Mouse (Mus musculus) heart, adult 8-10 months (tissue): Measurements from ENCODE around the gene Nuak2. TPM values are rescaled to one million over a fixed set of nuclear protein-coding genes. Genes with fewer than 3 reads are reported as not detected.

Experiments
- DNase-seq: peaks from one replicate; pipeline ENCODE4 v3.0.0; 2022; ENCODE audit warnings: low spot score
- total RNA-seq, 4 experiments: library from RNA; stranded (reverse); gene quantifications; 2 replicates each; pipeline ENCODE4 v1.2.4; 2022

The Nuak2 gene
- total RNA-seq, 4 experiments from 2014 or later: 3.8 to 5.2 (median 4.0) TPM

DNA sequence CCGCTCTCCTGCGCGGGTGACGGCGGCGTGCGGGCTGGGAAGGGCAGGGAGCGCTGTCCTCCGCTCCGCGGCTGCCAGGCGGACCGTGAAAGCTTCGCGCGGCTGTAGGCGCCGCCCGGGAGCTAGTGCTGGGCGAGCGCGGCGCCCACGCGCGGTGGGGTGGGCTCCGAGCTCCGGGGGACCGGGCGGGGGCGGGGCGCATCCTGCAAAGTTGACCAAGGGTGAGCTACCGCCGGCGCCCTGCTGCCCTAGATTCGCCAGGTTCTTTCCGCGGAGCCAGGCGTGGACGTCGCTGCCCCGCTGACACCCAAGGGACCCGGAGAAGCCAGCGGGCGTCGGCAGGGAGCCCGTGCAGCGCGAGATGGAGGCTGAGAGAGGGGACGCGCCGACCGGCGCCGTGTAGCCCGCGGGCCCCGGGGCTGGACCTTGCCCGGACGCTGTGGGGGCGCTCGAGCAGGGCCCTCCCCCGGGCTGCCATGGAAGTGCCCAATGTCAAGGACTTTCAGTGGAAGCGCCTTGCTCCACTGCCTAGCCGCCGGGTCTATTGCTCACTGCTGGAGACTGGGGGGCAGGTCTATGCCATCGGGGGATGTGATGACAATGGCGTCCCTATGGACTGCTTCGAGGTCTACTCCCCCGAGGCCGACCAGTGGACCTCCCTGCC, 17.0 kb upstream of the Nuak2 start:
- no peak for DNase-seq

GRCm38 (mm10) chr1:132299744-132300143, 16.2 kb upstream of the Nuak2 start:
- DNase-seq: no peak

DNA sequence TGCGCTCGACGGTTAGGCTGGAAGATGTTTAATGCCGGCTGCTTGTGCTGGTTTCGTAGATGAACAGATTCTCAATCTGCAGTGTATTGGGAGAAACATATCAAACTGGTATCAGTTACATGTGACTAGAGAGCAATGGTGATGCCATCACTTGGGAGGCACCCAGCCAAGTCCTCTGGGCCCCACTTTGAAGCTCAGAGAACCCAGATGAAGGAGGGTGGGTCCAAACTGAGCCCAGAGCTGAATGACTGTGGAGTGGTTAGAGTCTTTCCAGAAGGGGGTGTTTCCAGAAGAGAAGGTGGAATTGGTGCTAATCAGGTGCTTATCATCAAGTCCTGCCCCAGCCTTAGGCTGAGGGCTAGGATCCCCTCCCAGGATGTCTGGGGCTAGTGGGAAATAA, 14.7 kb upstream of the Nuak2 start:
- DNase-seq: no peak

- DNase-seq: no peak
Measured at GRCm38 (mm10) chr1:132302341-132302866, 13.5 kb upstream of the Nuak2 start.

GRCm38 (mm10) chr1:132304618-132305214, 11.2 kb upstream of the Nuak2 start:
- DNase-seq: no peak

DNA sequence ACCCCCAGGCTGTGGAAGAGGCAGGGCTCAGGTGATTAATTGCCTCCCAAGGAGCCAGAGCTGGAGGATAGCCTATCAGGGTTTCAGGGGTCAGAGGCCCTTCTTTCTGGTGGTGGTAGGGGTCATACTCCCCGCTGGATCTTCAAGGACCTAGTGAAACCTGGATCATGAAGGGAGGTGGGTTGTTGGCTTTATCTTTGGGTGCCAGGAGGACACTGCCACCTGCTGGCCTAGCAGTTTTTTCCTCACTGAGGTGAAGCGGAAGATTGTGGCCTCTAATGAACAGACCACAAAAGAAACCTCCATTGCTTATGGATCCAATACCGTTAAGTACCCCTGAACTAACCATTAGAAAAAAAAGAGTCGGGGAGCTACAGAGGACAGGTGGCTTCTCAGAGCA, 9.8 kb upstream of the Nuak2 start:
- no peak for DNase-seq

DNA sequence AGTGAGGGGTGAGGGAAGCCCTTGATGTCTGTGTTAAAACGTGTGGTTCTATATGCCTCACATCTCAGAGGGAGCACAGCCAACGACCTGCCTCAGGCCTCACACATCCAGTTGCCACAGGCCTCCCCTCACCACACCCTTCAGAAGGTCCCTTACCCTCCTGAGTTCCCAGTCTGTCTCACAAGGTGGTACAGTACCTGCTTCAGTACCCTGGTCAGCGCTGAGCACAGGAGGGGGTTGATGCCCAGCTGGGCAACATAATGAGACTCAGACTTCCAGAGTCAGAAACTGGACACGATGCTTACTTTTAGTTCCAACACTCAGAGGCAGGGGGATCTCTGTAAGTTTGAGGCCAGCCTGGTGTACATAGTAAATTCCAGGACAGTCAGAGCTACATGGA, 9.1 kb upstream of the Nuak2 start:
- no peak for DNase-seq

DNA sequence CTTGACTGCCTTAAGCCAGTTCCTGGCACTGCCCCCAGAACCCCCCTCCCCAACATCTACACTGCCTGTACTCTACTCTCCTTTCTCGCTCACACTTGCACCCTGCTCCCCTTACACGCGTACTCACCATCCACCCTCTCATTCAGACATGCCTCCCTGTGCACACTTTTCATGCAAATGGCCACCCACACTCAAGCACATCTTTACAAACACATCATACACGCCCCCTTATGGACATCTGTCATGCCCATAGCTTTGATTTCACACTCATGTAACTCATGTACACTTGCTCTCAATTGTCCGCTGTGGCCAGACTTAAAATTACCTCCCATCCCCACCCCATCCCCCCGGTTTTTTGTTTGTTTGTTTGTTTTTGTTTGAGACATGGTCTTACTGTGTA, 8.0 kb upstream of the Nuak2 start:
- no peak for DNase-seq

- DNase-seq: no peak
Measured at GRCm38 (mm10) chr1:132308674-132309073, 7.3 kb upstream of the Nuak2 start.

- no peak for DNase-seq
Measured at GRCm38 (mm10) chr1:132310754-132311153, 5.2 kb upstream of the Nuak2 start.

DNA sequence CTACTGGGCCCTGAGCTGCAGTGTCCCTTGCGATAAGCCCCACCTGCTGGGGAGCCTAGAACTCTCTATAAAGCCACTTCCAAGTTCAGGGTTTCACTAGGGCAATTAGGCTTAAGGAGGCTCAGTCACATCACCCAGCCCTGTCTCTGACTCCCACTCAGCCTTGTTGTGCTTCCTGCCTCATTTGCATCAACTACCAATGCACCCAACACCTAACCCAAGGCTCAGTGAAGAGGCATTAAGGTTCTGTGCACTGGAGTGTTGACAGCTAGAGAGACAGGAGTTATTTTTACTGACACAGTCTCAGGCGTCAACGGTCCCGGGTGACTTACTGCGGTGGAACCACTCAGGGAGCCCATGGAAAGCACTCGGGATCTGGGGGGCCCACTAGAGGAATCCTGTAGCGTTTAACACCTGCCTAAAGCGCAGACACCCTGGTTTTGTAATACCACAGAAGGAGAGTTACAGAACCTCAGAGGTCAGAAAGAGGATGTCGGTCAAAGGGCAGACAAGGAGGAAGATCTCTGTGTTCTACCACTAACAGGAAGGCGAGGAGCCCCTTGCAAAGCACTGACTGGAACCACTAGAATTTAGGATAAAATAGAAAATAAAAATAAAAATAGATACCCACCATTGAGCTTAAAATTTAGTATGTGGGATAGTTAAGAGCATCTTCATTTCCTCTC, 4.6 kb upstream of the Nuak2 start:
- no peak for DNase-seq

GRCm38 (mm10) chr1:132312043-132312442, 3.9 kb upstream of the Nuak2 start:
- DNase-seq: no peak

DNA sequence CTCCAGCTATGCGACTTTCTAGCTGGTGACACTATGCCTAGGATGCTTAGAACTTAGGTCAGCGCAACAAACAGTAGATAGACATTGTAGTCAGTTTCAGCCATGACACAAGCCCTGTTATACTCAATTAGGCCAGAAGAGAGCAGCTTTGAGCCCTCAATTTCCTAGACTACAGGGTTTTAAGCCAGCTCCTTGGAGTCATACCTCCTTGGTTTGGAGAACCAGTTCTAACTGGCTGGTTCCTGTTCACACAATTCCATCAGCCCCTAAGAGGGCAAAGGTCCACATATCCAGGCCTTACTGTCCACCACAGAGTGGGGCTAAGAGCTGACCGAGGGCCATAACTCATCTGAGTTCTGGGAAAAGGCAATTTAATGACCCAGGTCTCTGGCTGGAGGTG, 3.2 kb upstream of the Nuak2 start:
- peak; percentile 84 for DNase-seq

- no peak for DNase-seq
Measured at GRCm38 (mm10) chr1:132316625-132316994, 684 bp downstream of the Nuak2 start.

- DNase-seq: no peak
Measured at GRCm38 (mm10) chr1:132317413-132317812, 1.5 kb downstream of the Nuak2 start.

GRCm38 (mm10) chr1:132317894-132318863, 2.3 kb downstream of the Nuak2 start:
- DNase-seq: no peak

DNA sequence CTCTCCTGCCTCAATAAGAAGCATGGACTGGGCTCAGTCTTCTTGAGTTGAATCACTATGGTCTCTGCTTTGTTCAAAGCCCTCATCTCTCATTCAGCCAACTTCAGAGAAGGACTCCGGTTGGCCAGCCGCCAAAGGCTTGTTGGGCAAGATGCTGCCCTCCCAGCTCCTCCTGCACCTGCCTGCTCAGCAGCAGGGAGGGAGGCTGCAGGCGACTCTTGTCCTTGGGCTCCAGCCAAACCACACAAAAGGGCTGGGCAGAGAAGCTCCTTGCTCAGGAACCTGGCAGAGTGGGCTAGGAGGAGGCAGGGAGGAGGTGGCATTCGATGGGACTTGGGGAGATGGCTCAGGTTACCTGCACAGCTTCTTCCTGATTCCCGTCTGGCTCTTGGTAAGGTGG, 3.3 kb downstream of the Nuak2 start:
- DNase-seq: no peak

GRCm38 (mm10) chr1:132321821-132322580, 6.1 kb downstream of the Nuak2 start:
- no peak for DNase-seq

DNA sequence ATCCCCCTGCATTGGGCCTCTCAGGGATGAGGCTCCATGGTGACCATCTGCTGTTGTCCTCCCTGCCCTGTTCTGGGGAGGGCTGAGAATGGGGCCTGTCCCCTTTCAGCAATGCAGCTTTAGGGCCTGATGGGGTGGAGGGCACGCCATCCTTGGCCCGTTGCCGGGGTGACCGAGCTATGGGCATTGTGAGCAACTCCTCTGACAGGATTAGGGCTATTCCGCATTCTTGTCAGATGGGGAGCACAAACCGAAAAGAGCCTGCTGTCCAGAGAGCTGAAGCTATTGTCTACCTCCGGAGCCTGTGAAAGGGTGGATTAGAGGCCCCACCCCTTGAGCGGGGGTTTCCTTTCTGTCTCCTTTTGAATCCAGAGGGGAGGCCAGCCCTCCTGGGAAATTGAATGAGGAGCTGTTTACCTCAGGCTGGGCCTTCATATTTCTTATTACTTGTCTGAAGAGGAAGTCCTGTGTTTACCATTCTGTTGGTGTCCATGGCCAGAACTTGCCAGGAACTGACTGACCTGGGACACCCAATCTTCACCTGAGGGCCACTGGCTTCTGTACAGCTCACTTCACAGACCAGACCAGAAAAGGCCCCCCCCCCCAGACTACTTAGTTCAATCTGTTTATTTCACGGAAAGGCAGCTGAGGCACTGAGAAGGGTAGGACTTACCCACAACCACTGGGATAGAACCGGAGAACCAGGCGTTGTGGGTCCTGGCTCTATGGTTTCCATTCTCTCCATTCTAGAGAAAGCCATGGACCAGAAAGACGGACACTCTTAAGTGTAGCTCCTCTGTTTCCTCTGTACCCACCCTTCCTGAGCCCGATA, 7.0 kb downstream of the Nuak2 start:
- DNase-seq: no peak

DNA sequence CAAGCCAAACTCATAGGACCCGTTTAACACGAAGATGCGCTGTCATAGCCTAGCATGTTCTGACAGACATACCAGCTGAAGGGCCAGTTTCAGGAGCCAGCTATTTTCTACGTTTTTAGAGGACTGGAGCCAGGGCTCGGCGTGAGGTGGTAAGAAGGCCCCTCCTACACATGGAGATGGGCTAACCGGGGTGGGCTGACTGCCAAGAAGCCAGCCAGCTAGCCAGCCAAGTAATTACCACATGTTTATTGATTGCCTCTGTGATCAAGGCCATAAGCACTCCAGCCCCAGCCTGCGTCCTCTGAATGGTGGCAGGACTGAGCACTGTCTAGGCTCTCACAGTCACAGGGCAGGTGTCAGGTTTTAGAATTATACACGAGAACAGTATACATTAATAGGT, 10.9 kb downstream of the Nuak2 start:
- DNase-seq: no peak
